Mouse (Mus musculus): ENCODE results near the gene Gpkow. TPM values are rescaled to one million over a fixed set of nuclear protein-coding genes. Genes with fewer than 3 reads are reported as not detected.
"Not testable (repeated sequence)": the region's sequence is repeated elsewhere in the genome, so short reads cannot be mapped to it uniquely, and the experiment has no call there.

Gene Gpkow
- total RNA-seq, 2 experiments from 2014 or later: 34.8 to 35.7 TPM

DNA sequence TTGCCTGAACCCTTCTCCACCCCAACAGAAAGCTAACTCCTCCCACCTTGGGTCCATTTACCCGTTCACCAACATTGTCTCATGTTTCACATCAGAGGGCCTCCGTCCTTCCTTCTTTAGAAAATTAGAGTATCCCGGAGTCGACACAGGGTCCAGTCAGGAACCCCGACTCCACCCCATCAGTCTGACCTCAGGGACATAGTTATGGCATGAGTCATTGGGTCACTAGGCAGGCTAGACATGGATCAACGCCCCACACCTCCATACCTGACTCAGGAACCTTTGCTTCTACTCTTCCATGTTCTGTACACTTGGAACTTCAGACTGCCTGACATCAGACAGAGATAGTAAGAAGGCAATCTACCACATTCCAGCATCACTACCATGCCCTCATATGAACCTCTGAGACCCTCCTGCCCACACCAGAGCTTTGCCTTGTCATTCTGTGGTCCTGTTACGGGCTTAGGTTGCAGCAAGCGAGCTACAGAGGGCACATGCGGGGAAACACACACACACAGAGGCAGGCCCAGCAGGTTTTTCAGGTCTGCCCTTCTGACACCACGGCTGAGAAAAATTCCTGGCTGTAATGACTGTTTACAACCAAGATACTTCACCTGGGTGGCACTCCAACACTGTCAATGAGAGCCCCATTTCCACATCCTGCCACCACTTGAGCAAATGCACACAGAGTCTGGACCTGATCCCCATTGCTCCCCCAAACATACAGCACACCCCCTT is 43.3 kb downstream of the Gpkow start:
- DNase-seq (ENCODE audit: low spot score in 2 of 2): no peak
- intact Hi-C loops (cut with DNase I): no loop called here

DNA sequence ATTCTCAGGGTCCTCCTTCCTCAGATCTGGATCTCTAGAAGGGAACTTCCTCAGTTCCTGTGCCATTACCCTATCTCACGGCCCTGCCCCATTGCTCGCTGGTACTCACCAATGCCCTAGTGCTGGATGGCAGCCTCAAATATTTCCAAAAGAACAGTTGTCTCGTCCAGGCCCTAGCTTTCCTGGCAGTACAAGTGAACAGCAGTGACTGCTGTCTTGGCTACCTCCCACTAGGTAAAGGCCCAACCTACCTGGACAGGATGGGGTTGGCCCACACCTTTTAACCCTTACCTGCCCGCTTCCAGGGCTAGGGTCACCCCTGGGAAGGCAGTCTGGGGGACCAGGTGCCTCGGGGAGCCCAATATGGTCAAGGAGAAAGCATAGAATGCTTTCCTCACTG is 44.2 kb downstream of the Gpkow start:
- no peak for DNase-seq (ENCODE audit: low spot score in 2 of 2)
- intact Hi-C loops (cut with DNase I): no loop called here

- intact Hi-C loops (cut with DNase I): no loop called here
- no peak for DNase-seq (ENCODE audit: low spot score in 2 of 2)
Measured at GRCm38 (mm10) chrX:7743470-7743869, 46.5 kb downstream of the Gpkow start.

- DNase-seq (ENCODE audit: low spot score in 2 of 2): no peak
- intact Hi-C loops (cut with DNase I): no loop called here
Measured at GRCm38 (mm10) chrX:7744940-7745339, 48.0 kb downstream of the Gpkow start.

GRCm38 (mm10) chrX:7745429-7745828 is 48.5 kb downstream of the Gpkow start:
- intact Hi-C loops (cut with DNase I): no loop called here
- DNase-seq (ENCODE audit: low spot score in 2 of 2): no peak

- peak; percentile 73 to 77 for DNase-seq (ENCODE audit: low spot score in 2 of 2)
- intact Hi-C loops (cut with DNase I): no loop called here
Measured at GRCm38 (mm10) chrX:7750432-7751116, 53.6 kb downstream of the Gpkow start, which contains the start of gene Ccdc120. Gene Ccdc120, minus strand, starts transcription at chrX:7750905.

DNA sequence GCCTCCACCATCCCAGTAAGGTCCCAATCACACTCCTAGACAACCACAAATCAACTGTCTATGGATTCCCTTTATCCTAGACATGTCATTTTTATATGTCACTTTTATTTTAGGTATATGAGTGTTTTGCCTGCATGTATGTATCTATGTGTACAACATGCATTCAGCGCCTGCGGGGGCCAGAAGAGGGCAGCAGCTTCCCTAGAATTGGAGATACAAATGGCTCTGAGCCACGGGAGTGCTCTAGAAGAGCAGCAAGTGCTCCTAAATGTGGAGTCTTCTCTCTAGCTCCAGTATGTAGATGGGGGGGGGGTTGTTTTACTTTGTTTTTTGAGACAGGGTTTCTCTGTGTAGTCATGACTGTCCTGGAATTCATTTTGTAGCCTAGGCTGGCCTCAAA is 56.7 kb downstream of the Gpkow start:
- DNase-seq (ENCODE audit: low spot score in 2 of 2); intact Hi-C loops (cut with DNase I): not testable (repeated sequence)

Other genes starting within 250 kb of the Gpkow start
- not detected for gene Foxp3, start 123.5 kb upstream of the Gpkow start, total RNA-seq (2021)
- 10 to 100 TPM; 19.1 to 24.9 TPM for gene Ppp1r3f, start 122.8 kb upstream of the Gpkow start, total RNA-seq (2021)
- gene Ccdc22, start 91.6 kb upstream of the Gpkow start, total RNA-seq (2021): 10 to 100 TPM; 31.6 to 32.1 TPM
- gene Cacna1f, start 90.0 kb upstream of the Gpkow start, total RNA-seq (2021): under 1 TPM; 0.11 to 0.32 TPM
- gene Syp, start 58.7 kb upstream of the Gpkow start, total RNA-seq (2021): 1,000 to 10,000 TPM; 1,776 to 2,090 TPM
- gene Prickle3, start 39.9 kb upstream of the Gpkow start, total RNA-seq (2021): 1 to 10 TPM; 1.4 to 3.0 TPM
- 1 to 10 TPM; 8.4 to 9.1 TPM for gene Plp2, start 25.7 kb upstream of the Gpkow start, total RNA-seq (2021)
- under 1 TPM; 0.17 to 0.41 TPM for gene Magix, start 15.9 kb upstream of the Gpkow start, total RNA-seq (2021)
- 10 to 100 TPM; 64.0 to 64.3 TPM for gene Wdr45, start 17.2 kb downstream of the Gpkow start, total RNA-seq (2021)
- gene Gm45208, start 25.1 kb downstream of the Gpkow start, total RNA-seq (2021): not detected
- gene Praf2, start 31.3 kb downstream of the Gpkow start, total RNA-seq (2021): 100 to 1,000 TPM in 1 of 2 experiments, 10 to 100 TPM in 1; 91.1 to 103 TPM
- gene Ccdc120, start 53.8 kb downstream of the Gpkow start, total RNA-seq (2021): 10 to 100 TPM; 22.8 to 24.8 TPM
- gene Tfe3, start 65.4 kb downstream of the Gpkow start, total RNA-seq (2021): 10 to 100 TPM; 32.5 to 33.8 TPM
- gene Gripap1, start 92.6 kb downstream of the Gpkow start, total RNA-seq (2021): 100 to 1,000 TPM in 1 of 2 experiments, 10 to 100 TPM in 1; 90.3 to 118 TPM
- 1 to 10 TPM; 8.2 to 9.3 TPM for gene Kcnd1, start 125.2 kb downstream of the Gpkow start, total RNA-seq (2021)
- gene Otud5, start 144.2 kb downstream of the Gpkow start, total RNA-seq (2021): 10 to 100 TPM; 79.5 to 82.3 TPM
- gene Pim2, start 181.1 kb downstream of the Gpkow start, total RNA-seq (2021): 10 to 100 TPM; 50.7 to 52.1 TPM
- gene Slc35a2, start 186.9 kb downstream of the Gpkow start, total RNA-seq (2021): 10 to 100 TPM; 41.3 to 44.5 TPM
- gene Pqbp1, start 202.1 kb downstream of the Gpkow start, total RNA-seq (2021): 10 to 100 TPM; 76.0 to 89.2 TPM
- gene Timm17b, start 202.2 kb downstream of the Gpkow start, total RNA-seq (2021): 10 to 100 TPM; 24.5 to 24.8 TPM
- gene Gm10491, start 210.7 kb downstream of the Gpkow start, total RNA-seq (2021): not detected
- not detected for gene Gm10490, start 212.4 kb downstream of the Gpkow start, total RNA-seq (2021)
- gene Pcsk1n, start 222.7 kb downstream of the Gpkow start, total RNA-seq (2021): 100 to 1,000 TPM; 432 to 536 TPM
- gene Eras, start 231.5 kb downstream of the Gpkow start, total RNA-seq (2021): not detected